Mouse (Mus musculus): ENCODE results near the gene Ssbp3.

GRCm38 (mm10) chr4:106941475-106941874, 31.0 kb downstream of the Ssbp3 start:
- TF ChIP-seq POLR2A (IDR thresholded peaks at IDR 0.05; ENCODE audit: extremely low read depth, insufficient read depth, low read length): no peak
- TF ChIP-seq CTCF (IDR thresholded peaks at IDR 0.05; ENCODE audit: low read depth, low read length): no peak
